Mouse (Mus musculus): Measurements from ENCODE around the gene Akap13.

DNA sequence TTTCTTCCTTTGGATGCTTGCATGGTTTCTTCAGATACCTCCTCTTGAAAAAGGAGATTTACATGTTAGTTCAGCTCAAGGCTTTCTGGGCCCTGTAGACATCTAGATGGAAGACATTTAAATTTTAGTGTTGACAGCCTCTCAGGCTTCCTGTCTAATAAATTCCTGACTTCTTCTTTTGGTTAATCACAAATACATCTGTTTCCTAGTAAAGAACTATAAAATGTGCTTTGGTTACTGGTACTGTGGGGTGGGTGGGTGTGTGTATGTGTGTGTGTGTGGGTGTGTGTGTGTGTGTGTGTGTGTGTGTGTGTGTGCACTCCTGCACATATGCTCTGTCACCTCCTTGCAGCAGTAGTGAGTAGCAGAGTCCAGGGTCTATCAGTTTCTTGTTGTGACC is 262.0 kb downstream of the Akap13 start:
- TF ChIP-seq POLR2A (IDR thresholded peaks at IDR 0.05; ENCODE audit: borderline replicate concordance, insufficient read depth, low read length), result no peak
- no peak for TF ChIP-seq CTCF (IDR thresholded peaks at IDR 0.05; ENCODE audit: borderline replicate concordance, insufficient read depth, low read depth, low read length)

Data from cerebellum, adult 2 months (tissue).